Mouse (Mus musculus) megakaryocyte, embryonic 14.5 days (primary cell): ENCODE measurements around the gene Ccdc189. TPM values are rescaled to one million over a fixed set of nuclear protein-coding genes. Genes with fewer than 3 reads are reported as not detected.
"Not testable (repeated sequence)": the region's sequence is repeated elsewhere in the genome, so short reads cannot be mapped to it uniquely, and the experiment has no call there.

Experiments used
- H3K27me3 ChIP-seq: replicated peaks from 2 replicates; pipeline ENCODE3; 2012; ENCODE audit warnings: inconsistent platforms
- H3K36me3 ChIP-seq: replicated peaks from 2 replicates; pipeline ENCODE3; 2012; ENCODE audit warnings: low read length, inconsistent platforms, mixed read lengths
- H3K4me1 ChIP-seq: 2 replicates; pipeline ENCODE4 v1.6.1; 2012; ENCODE audit warnings: inconsistent platforms
- H3K4me3 ChIP-seq: replicated peaks from 2 replicates; pipeline ENCODE3; 2012; ENCODE audit warnings: moderate library complexity, mild to moderate bottlenecking, inconsistent platforms
- H3K9me3 ChIP-seq: 2 replicates; pipeline ENCODE4 v1.6.1; 2012; ENCODE audit warnings: inconsistent platforms
- FLI1 ChIP-seq: IDR thresholded peaks from 2 replicates; pipeline ENCODE4 v1.6.1; 2012; ENCODE audit warnings: low read length, inconsistent platforms, mixed read lengths
- GATA1 ChIP-seq: IDR thresholded peaks from 3 replicates; pipeline ENCODE4 v1.6.1; 2012; ENCODE audit warnings: mixed read lengths, low read length, inconsistent platforms, borderline replicate concordance
- polyA plus RNA-seq: library from polyadenylated mRNA; stranded (reverse); fragments of >175 nt; gene quantifications from 2 replicates; pipeline ENCODE4 v1.2.3, GENCODE M21; 2012; ENCODE audit warnings: low replicate concordance; ENCODE audit not compliant: insufficient read depth

Ccdc189 gene
- polyA plus RNA-seq = 23.5 and 28.8 TPM in 2 replicates

- Histone ChIP-seq H3K27me3 (no peaks in the 10 kb centered on the region), H3K4me3 (peak within 1 kb of the TSS; percentile 97), H3K36me3 (peaks cover 65% of the 10 kb centered on the region), H3K9me3 (no peaks in the 10 kb centered on the region), H3K4me1 (peaks cover 71% of the 10 kb centered on the region)
- peak; percentile 88 for TF ChIP-seq FLI1
- no peak for TF ChIP-seq GATA1
These were observed at the start of gene Ccdc189, which contains the start of gene Rnf40 for GRCm38 (mm10) chr7:127588011-127588871. Ccdc189 (minus strand) TSS chr7:127588595. Rnf40 (plus strand) TSS chr7:127588767.

- peak overlapping the region; percentile 64 for H3K4me3 ChIP-seq
- H3K4me1 ChIP-seq = peaks cover 5% of the 10 kb centered on the region; the same call in 1 of the 2 replicates
- peaks cover 45% of the 10 kb centered on the region for H3K27me3 ChIP-seq
These were observed 48.6 kb upstream of the Ccdc189 start for GRCm38 (mm10) chr7:127636963-127637362.

GRCm38 (mm10) chr7:127631416-127631815, 43.0 kb upstream of the Ccdc189 start:
- H3K27me3 ChIP-seq = peaks cover 33% of the 10 kb centered on the region
- H3K4me1 ChIP-seq = 0 out of 2 replicates have a peak, but pooled peaks cover under 1% of the 10 kb centered on the region
- no peak for TF ChIP-seq FLI1
- TF ChIP-seq GATA1 = no peak
- H3K9me3 ChIP-seq = peaks cover 4% of the 10 kb centered on the region; the same call in 1 of the 2 replicates
- H3K4me3 ChIP-seq = no peak overlapping the region
- no peaks in the 10 kb centered on the region for H3K36me3 ChIP-seq

More at GRCm38 (mm10) chr7:127636963-127637362, 48.6 kb upstream of the Ccdc189 start:
- Histone ChIP-seq H3K9me3 (no peaks in the 10 kb centered on the region), H3K36me3 (no peaks in the 10 kb centered on the region)
- no peak for TF ChIP-seq FLI1
- no peak for TF ChIP-seq GATA1

- no peak for TF ChIP-seq GATA1
- no peak for TF ChIP-seq FLI1
- Histone ChIP-seq H3K4me1 (0 out of 2 replicates have a peak, but pooled peaks cover 4% of the 10 kb centered on the region), H3K36me3 (no peaks in the 10 kb centered on the region), H3K4me3 (no peak overlapping the region), H3K27me3 (peaks cover 27% of the 10 kb centered on the region), H3K9me3 (peaks cover 9% of the 10 kb centered on the region)
These were observed 40.3 kb upstream of the Ccdc189 start for GRCm38 (mm10) chr7:127628646-127629045.

GRCm38 (mm10) chr7:127626471-127626870, 38.1 kb upstream of the Ccdc189 start:
- peaks cover 16% of the 10 kb centered on the region for H3K27me3 ChIP-seq
- H3K4me3 ChIP-seq = no peak overlapping the region
- 0 out of 2 replicates have a peak, but pooled peaks cover 4% of the 10 kb centered on the region for H3K4me1 ChIP-seq
- no peak for TF ChIP-seq GATA1
- no peak for TF ChIP-seq FLI1
- H3K9me3 ChIP-seq = peaks cover 8% of the 10 kb centered on the region
- H3K36me3 ChIP-seq = no peaks in the 10 kb centered on the region

GRCm38 (mm10) chr7:127626039-127626438, 37.6 kb upstream of the Ccdc189 start:
- H3K4me1 ChIP-seq = 0 out of 2 replicates have a peak, but pooled peaks cover 4% of the 10 kb centered on the region
- TF ChIP-seq GATA1 (no peak), FLI1 (no peak)
- H3K27me3 ChIP-seq = peaks cover 12% of the 10 kb centered on the region
- no peak overlapping the region for H3K4me3 ChIP-seq
- H3K9me3 ChIP-seq = peaks cover 4% of the 10 kb centered on the region
- H3K36me3 ChIP-seq = no peaks in the 10 kb centered on the region

GRCm38 (mm10) chr7:127618402-127618801, 30.0 kb upstream of the Ccdc189 start:
- H3K9me3 ChIP-seq, H3K4me3 ChIP-seq, H3K36me3 ChIP-seq: not testable (repeated sequence)
- H3K4me1 ChIP-seq = peaks cover 27% of the 10 kb centered on the region
- H3K27me3 ChIP-seq = peaks cover 25% of the 10 kb centered on the region

- H3K27me3 ChIP-seq = peaks cover 28% of the 10 kb centered on the region
- H3K36me3 ChIP-seq = peaks cover 2% of the 10 kb centered on the region
- no peak overlapping the region for H3K4me3 ChIP-seq
- no peaks in the 10 kb centered on the region for H3K9me3 ChIP-seq
- TF ChIP-seq GATA1 = no peak
- no peak for TF ChIP-seq FLI1
- peaks cover 27% of the 10 kb centered on the region for H3K4me1 ChIP-seq
These were observed 29.6 kb upstream of the Ccdc189 start for GRCm38 (mm10) chr7:127617962-127618361.

GRCm38 (mm10) chr7:127616881-127617280, 28.5 kb upstream of the Ccdc189 start:
- TF ChIP-seq GATA1 (no peak), FLI1 (no peak)
- peaks cover 28% of the 10 kb centered on the region for H3K27me3 ChIP-seq
- peaks cover 27% of the 10 kb centered on the region for H3K4me1 ChIP-seq
- no peak overlapping the region for H3K4me3 ChIP-seq
- H3K9me3 ChIP-seq = peaks cover 2% of the 10 kb centered on the region; the same call in 1 of the 2 replicates
- H3K36me3 ChIP-seq = peaks cover 12% of the 10 kb centered on the region

GRCm38 (mm10) chr7:127616336-127616735, 27.9 kb upstream of the Ccdc189 start:
- Histone ChIP-seq H3K9me3 (peaks cover 7% of the 10 kb centered on the region; the same call in 1 of the 2 replicates), H3K4me1 (peaks cover 27% of the 10 kb centered on the region), H3K36me3 (peaks cover 18% of the 10 kb centered on the region), H3K27me3 (peaks cover 28% of the 10 kb centered on the region), H3K4me3 (no peak overlapping the region)
- TF ChIP-seq GATA1 = no peak
- no peak for TF ChIP-seq FLI1
